Mouse (Mus musculus) myocyte (in vitro differentiated cells): Measurements from ENCODE around the gene Maco1.

Experiments
- CEBPB ChIP-seq: IDR thresholded peaks from 2 replicates; pipeline ENCODE4 v1.6.1; 2011; ENCODE audit warnings: mild to moderate bottlenecking, moderate library complexity; ENCODE audit not compliant: poor library complexity, insufficient read depth, severe bottlenecking
- E2F4 ChIP-seq: IDR thresholded peaks from one replicate; pipeline ENCODE4 v1.6.1; 2011; ENCODE audit warnings: mild to moderate bottlenecking, control low read depth, moderate library complexity; ENCODE audit not compliant: insufficient read depth
- MAX ChIP-seq: IDR thresholded peaks from one replicate; pipeline ENCODE4 v1.6.1; 2011; ENCODE audit warnings: low read depth, mild to moderate bottlenecking, control low read depth
- MYOD1 ChIP-seq, 3 experiments: IDR thresholded peaks; one replicate each; pipeline ENCODE4 v1.6.1; 2011; ENCODE audit warnings: control low read depth in 2 of 3, low read depth in 2 of 3, mild to moderate bottlenecking in 2 of 3, moderate library complexity in 1 of 3; ENCODE audit not compliant: insufficient read length in 2 of 3, control insufficient read depth in 1 of 3
- MYOG ChIP-seq, 3 experiments: IDR thresholded peaks; one replicate each; pipeline ENCODE4 v1.6.1; 2011; ENCODE audit warnings: control low read depth in 2 of 3, low read depth in 2 of 3, mild to moderate bottlenecking in 2 of 3; ENCODE audit not compliant: insufficient read length in 2 of 3, control insufficient read depth in 1 of 3, insufficient read depth in 1 of 3
- POLR2A ChIP-seq: IDR thresholded peaks from one replicate; pipeline ENCODE4 v1.6.1; 2011; ENCODE audit warnings: low read depth, mild to moderate bottlenecking, control low read depth, moderate library complexity; ENCODE audit not compliant: insufficient read length
- POLR2AphosphoS2 ChIP-seq: IDR thresholded peaks from one replicate; pipeline ENCODE4 v1.6.1; 2011; ENCODE audit warnings: low read depth, control low read depth; ENCODE audit not compliant: insufficient read length
- REST ChIP-seq: IDR thresholded peaks from one replicate; pipeline ENCODE4 v1.6.1; 2011; ENCODE audit warnings: mild to moderate bottlenecking, control low read depth, moderate library complexity; ENCODE audit not compliant: insufficient read depth, insufficient read length
- SRF ChIP-seq: IDR thresholded peaks from one replicate; pipeline ENCODE4 v1.6.1; 2011; ENCODE audit warnings: low read depth; ENCODE audit not compliant: control insufficient read depth, insufficient read length
- TCF12 ChIP-seq: IDR thresholded peaks from one replicate; pipeline ENCODE4 v1.6.1; 2011; ENCODE audit warnings: mild to moderate bottlenecking, control low read depth; ENCODE audit not compliant: poor library complexity, insufficient read depth, severe bottlenecking
- TCF3 ChIP-seq: IDR thresholded peaks from one replicate; pipeline ENCODE4 v1.6.1; 2011; ENCODE audit warnings: low read depth, control low read depth; ENCODE audit not compliant: insufficient read length
- USF1 ChIP-seq: IDR thresholded peaks from one replicate; pipeline ENCODE4 v1.6.1; 2011; ENCODE audit warnings: low read depth, mild to moderate bottlenecking, control low read depth, moderate library complexity

- TF ChIP-seq TCF12 (no peak), POLR2A (no peak), REST (no peak), POLR2AphosphoS2 (no peak), MAX (no peak), TCF3 (no peak), E2F4 (no peak), MYOD1 (IDR thresholded peaks at IDR 0.05; ENCODE audit: control insufficient read depth in 1 of 3, insufficient read length in 2 of 3, low read depth in 2 of 3) (no peak), USF1 (no peak), SRF (no peak), MYOG (IDR thresholded peaks at IDR 0.05; ENCODE audit: control insufficient read depth in 1 of 3, insufficient read depth in 1 of 3, insufficient read length in 2 of 3, low read depth in 2 of 3) (no peak), CEBPB (no peak)
Observed at GRCm38 (mm10) chr4:134868065-134868464, 14.9 kb upstream of the Maco1 start.
